Mouse (Mus musculus): ENCODE results near the gene Osbpl8. TPM values are rescaled to one million over a fixed set of nuclear protein-coding genes. Genes with fewer than 3 reads are reported as not detected.
"Not testable (repeated sequence)": the region's sequence is repeated elsewhere in the genome, so short reads cannot be mapped to it uniquely, and the experiment has no call there.

The Osbpl8 gene
- polyA plus RNA-seq, 1 experiment from 2014 or later: 20.5 TPM

DNA sequence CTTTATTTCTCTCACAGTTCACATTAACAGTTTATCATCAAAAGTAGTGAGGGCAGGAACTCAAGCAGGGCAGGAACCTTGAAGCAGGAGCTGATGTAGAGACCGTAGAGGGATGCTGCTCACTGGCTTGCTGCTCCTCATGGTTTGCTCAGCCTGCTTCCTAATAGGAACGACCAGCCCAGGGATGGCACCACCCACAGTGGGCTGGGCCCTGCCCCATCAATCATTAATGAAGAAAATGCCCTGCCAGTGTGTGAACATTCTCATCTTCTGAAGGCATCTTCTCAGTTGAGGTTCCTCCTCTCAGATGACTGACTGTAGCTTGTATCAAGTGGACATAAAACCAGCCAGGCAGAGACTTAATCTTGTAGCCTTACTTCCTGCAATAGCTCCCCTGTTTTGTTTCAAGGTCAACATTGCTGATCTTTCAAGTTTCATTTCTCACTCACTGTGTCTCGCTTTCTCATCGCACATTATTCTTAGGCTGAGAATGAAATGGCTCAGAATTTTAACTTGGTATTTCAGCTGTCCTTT lies 24.5 kb downstream of the Osbpl8 start:
- Histone ChIP-seq H3K27ac (ENCODE audit: low read depth, low read length) (no peak overlapping the region), H3K36me3 (ENCODE audit: control insufficient read depth, insufficient read depth, low read length) (no peaks in the 10 kb centered on the region), H3K4me1 (ENCODE audit: control insufficient read depth, insufficient read depth, low read length) (peaks cover 22% of the 10 kb centered on the region), H3K27me3 (ENCODE audit: control insufficient read depth, insufficient read depth, low read length) (no peaks in the 10 kb centered on the region), H3K4me2 (no peak overlapping the region), H3K9ac (ENCODE audit: low read depth, low read length) (no peak overlapping the region), H3K4me3 (ENCODE audit: low read depth, low read length) (no peak overlapping the region), H3K9me3 (replicated peaks; ENCODE audit: control insufficient read depth, low read length) (no peaks in the 10 kb centered on the region)
- no peak for ATAC-seq (replicated peaks; ENCODE audit: insufficient number of reproducible peaks, low FRiP score, low TSS enrichment)
- 78% methylated on average over 4 of the region's 4 CpGs for WGBS (ENCODE audit: insufficient replicate concordance)

DNA sequence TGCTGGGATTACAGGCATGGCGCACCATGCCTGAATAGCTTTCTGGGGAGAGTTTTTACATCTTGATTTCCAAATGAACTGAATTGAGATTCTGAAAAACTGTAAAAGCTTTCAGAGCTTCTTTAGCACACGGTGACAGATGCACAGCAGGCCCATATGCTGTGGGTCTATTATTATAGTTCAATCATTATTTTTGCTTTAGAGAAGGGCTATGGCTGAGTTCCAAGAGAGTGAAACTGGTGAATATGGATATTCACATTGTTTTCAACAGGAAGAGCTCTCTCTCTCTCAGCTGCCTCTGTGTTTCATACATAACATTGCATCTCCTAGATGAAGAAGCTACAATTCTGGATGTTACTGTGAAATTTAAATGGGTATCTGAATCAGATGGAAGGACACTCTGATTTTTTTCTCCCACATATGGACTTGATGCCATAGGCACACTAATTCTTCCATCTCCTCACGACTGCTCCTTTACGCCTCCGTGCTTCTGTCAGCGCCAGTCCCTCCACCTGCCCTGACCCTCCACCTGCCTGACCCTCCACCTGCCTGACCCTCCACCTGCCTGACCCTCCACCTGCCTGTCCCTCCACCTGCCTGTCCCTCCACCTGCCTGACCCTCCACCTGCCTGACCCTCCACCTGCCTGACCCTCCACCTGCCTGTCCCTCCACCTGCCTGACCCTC lies 25.7 kb downstream of the Osbpl8 start:
- 83% methylated on average over 6 of the region's 6 CpGs for WGBS (ENCODE audit: insufficient replicate concordance)
- Histone ChIP-seq H3K9me3 (replicated peaks; ENCODE audit: control insufficient read depth, low read length) (no peaks in the 10 kb centered on the region), H3K36me3 (ENCODE audit: control insufficient read depth, insufficient read depth, low read length) (no peaks in the 10 kb centered on the region), H3K9ac (ENCODE audit: low read depth, low read length) (no peak overlapping the region), H3K4me1 (ENCODE audit: control insufficient read depth, insufficient read depth, low read length) (peaks cover 13% of the 10 kb centered on the region), H3K27ac (ENCODE audit: low read depth, low read length) (no peak overlapping the region), H3K4me3 (ENCODE audit: low read depth, low read length) (no peak overlapping the region), H3K4me2 (no peak overlapping the region), H3K27me3 (ENCODE audit: control insufficient read depth, insufficient read depth, low read length) (no peaks in the 10 kb centered on the region)
- ATAC-seq (replicated peaks; ENCODE audit: insufficient number of reproducible peaks, low FRiP score, low TSS enrichment): no peak

DNA sequence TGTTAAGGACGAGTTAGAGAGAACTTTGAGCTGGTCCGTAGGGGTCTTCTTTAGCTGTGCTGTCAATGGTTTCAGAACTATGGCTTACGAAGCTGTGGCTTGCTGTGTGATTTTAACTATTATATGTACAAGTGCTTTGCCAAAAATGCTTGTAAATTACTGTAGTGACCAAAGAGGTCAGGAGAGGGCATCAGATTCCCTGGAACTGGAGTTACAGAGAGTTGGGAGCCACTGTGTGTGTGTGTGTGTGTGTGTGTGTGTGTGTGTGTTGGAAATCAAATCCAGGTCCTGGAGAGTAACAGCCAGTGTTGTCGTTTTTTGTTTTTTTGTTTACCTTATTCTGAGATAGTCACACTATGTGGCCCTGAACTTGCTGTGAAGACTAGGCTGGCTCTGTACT lies 29.0 kb downstream of the Osbpl8 start:
- Histone ChIP-seq H3K4me2 (no peak overlapping the region), H3K9me3 (replicated peaks; ENCODE audit: control insufficient read depth, low read length) (no peaks in the 10 kb centered on the region), H3K27me3 (ENCODE audit: control insufficient read depth, insufficient read depth, low read length) (no peaks in the 10 kb centered on the region), H3K4me1 (ENCODE audit: control insufficient read depth, insufficient read depth, low read length) (peaks cover 9% of the 10 kb centered on the region), H3K4me3 (ENCODE audit: low read depth, low read length) (no peak overlapping the region), H3K36me3 (ENCODE audit: control insufficient read depth, insufficient read depth, low read length) (no peaks in the 10 kb centered on the region), H3K9ac (ENCODE audit: low read depth, low read length) (no peak overlapping the region), H3K27ac (ENCODE audit: low read depth, low read length) (no peak overlapping the region)
- 67% methylated on average over 4 of the region's 4 CpGs for WGBS (ENCODE audit: insufficient replicate concordance)
- no peak for ATAC-seq (replicated peaks; ENCODE audit: insufficient number of reproducible peaks, low FRiP score, low TSS enrichment)

DNA sequence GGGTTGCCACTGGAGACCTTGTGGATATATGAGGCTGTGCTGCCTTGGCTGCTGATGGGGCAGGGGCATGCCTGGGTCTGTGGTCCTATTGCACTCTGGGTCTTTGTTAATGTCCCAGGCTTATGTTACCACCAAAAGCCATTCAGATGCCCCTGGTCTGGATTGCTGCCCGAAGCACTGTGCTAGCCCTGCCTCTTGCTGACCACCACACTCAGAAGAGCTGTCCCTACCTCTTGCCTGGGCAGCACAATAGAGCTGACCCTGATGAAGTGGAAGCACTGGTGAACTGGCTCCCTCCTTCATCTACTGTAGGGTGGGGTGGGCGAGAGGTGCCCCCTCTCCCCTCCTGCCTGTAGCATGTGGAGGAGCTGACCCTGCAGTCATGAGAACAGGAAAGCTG lies 31.6 kb downstream of the Osbpl8 start:
- peaks cover 10% of the 10 kb centered on the region; the same call in 1 of the 2 replicates for H3K4me1 ChIP-seq (ENCODE audit: control insufficient read depth, insufficient read depth, low read length)
- no peak for ATAC-seq (replicated peaks; ENCODE audit: insufficient number of reproducible peaks, low FRiP score, low TSS enrichment)

DNA sequence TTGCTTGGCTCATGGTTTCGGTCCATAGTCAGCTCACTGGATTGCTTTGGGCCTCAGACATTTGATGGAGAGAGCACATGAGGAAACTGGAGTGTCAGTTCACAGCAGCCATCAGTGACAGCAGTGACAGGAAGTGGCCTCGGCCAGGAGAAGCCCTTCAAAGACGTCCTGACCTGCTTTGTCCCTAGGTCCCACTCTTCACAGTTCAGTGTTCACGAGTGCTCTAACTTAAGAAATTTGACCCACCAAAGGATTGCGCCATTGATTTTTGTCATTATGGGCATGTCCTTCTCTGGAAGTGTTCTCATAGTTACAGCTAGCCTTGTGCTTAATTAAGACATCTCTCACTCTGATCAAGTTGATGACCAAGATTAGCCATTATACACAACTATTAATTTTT lies 34.2 kb downstream of the Osbpl8 start:
- H3K4me3 ChIP-seq (ENCODE audit: low read depth, low read length); H3K4me2 ChIP-seq; H3K4me1 ChIP-seq (ENCODE audit: control insufficient read depth, insufficient read depth, low read length); H3K36me3 ChIP-seq (ENCODE audit: control insufficient read depth, insufficient read depth, low read length); ATAC-seq (replicated peaks; ENCODE audit: insufficient number of reproducible peaks, low FRiP score, low TSS enrichment); H3K27me3 ChIP-seq (ENCODE audit: control insufficient read depth, insufficient read depth, low read length); H3K27ac ChIP-seq (ENCODE audit: low read depth, low read length); H3K9ac ChIP-seq (ENCODE audit: low read depth, low read length); H3K9me3 ChIP-seq (replicated peaks; ENCODE audit: control insufficient read depth, low read length): not testable (repeated sequence)
- WGBS (ENCODE audit: insufficient replicate concordance): 64% methylated on average over 4 of the region's 5 CpGs

More for the DNA sequence above, 31.6 kb downstream of the Osbpl8 start:
- Histone ChIP-seq H3K36me3 (ENCODE audit: control insufficient read depth, insufficient read depth, low read length) (no peaks in the 10 kb centered on the region), H3K4me3 (ENCODE audit: low read depth, low read length) (no peak overlapping the region), H3K27ac (ENCODE audit: low read depth, low read length) (no peak overlapping the region), H3K9ac (ENCODE audit: low read depth, low read length) (no peak overlapping the region), H3K4me2 (no peak overlapping the region), H3K9me3 (replicated peaks; ENCODE audit: control insufficient read depth, low read length) (no peaks in the 10 kb centered on the region), H3K27me3 (ENCODE audit: control insufficient read depth, insufficient read depth, low read length) (no peaks in the 10 kb centered on the region)
- WGBS (ENCODE audit: insufficient replicate concordance): 88% methylated on average over 2 of the region's 2 CpGs

DNA sequence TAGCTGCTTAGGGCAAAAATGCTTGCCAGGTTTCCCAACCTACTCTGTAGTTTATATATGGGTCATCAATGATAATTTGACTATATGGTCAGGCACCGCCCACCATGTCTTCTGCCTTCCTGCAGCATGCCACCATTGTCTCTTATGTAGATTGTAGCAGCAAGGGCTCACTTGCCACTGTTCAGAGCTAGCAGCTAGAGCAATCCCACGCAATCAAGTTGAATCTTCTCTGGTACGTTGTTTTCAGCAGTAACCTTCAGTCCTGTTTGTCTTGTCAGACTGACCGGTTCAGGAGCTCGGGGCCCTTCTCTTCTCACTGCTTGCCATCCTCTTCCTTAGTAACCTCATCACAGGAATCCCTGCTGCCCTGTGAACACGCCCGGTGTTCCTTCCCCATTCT lies 36.6 kb downstream of the Osbpl8 start:
- no peak overlapping the region for H3K4me3 ChIP-seq (ENCODE audit: low read depth, low read length)
- H3K27me3 ChIP-seq (ENCODE audit: control insufficient read depth, insufficient read depth, low read length): no peaks in the 10 kb centered on the region
- H3K4me2 ChIP-seq: no peak overlapping the region
- no peak for ATAC-seq (replicated peaks; ENCODE audit: insufficient number of reproducible peaks, low FRiP score, low TSS enrichment)
- no peaks in the 10 kb centered on the region for H3K9me3 ChIP-seq (replicated peaks; ENCODE audit: control insufficient read depth, low read length)
- no peak overlapping the region for H3K9ac ChIP-seq (ENCODE audit: low read depth, low read length)
- H3K36me3 ChIP-seq (ENCODE audit: control insufficient read depth, insufficient read depth, low read length): no peaks in the 10 kb centered on the region
- H3K27ac ChIP-seq (ENCODE audit: low read depth, low read length): no peak overlapping the region
- peaks cover 5% of the 10 kb centered on the region; the same call in 1 of the 2 replicates for H3K4me1 ChIP-seq (ENCODE audit: control insufficient read depth, insufficient read depth, low read length)
- 67% methylated on average over 7 of the region's 7 CpGs for WGBS (ENCODE audit: insufficient replicate concordance)

DNA sequence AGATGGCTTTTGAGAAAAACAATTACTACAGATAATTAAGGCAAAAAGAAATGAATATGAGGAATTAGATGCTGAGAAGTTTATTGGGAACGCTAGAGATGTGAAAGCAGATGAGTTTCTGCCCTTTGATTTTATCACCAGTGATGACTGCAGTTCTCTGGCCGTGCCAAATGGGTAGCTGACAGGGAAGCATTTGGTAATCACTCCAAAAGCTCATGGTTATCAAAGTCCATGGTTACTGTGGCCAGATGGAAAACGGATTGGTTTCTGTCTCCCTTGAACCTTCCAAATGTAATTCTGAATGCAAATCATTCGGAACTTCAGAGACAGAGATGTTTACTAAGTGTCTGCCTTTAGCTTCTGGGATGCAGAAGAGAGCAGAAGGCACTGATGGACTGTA lies 37.1 kb downstream of the Osbpl8 start:
- no peak overlapping the region for H3K27ac ChIP-seq (ENCODE audit: low read depth, low read length)
- H3K4me3 ChIP-seq (ENCODE audit: low read depth, low read length): no peak overlapping the region
- no peak for ATAC-seq (replicated peaks; ENCODE audit: insufficient number of reproducible peaks, low FRiP score, low TSS enrichment)
- H3K4me1 ChIP-seq (ENCODE audit: control insufficient read depth, insufficient read depth, low read length): peaks cover 5% of the 10 kb centered on the region; the same call in 1 of the 2 replicates
- WGBS (ENCODE audit: insufficient replicate concordance): 67% methylated on average over 4 of the region's 4 CpGs
- no peaks in the 10 kb centered on the region for H3K36me3 ChIP-seq (ENCODE audit: control insufficient read depth, insufficient read depth, low read length)
- no peak overlapping the region for H3K4me2 ChIP-seq
- no peaks in the 10 kb centered on the region for H3K27me3 ChIP-seq (ENCODE audit: control insufficient read depth, insufficient read depth, low read length)
- no peak overlapping the region for H3K9ac ChIP-seq (ENCODE audit: low read depth, low read length)
- no peaks in the 10 kb centered on the region for H3K9me3 ChIP-seq (replicated peaks; ENCODE audit: control insufficient read depth, low read length)

DNA sequence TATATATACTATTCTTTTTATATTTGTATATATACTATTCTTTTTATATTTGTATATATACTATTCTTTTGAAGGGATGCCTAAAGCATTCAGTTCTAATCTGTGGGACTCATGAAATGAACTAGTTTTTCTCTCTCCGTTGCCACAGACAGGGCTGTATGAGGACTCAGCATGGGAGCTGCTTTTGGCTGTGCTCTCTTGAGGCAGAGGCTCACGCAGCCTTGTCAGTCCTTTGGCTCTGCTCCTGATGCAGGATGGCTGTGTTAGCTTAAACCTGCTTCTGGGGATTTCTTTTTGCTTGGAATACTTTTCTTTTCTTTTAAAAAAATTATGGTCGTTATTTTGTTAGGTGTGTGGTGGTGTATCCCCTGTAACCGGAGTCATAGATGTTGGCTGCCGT lies 39.5 kb downstream of the Osbpl8 start:
- Histone ChIP-seq H3K27ac (ENCODE audit: low read depth, low read length) (no peak overlapping the region), H3K9me3 (replicated peaks; ENCODE audit: control insufficient read depth, low read length) (no peaks in the 10 kb centered on the region), H3K9ac (ENCODE audit: low read depth, low read length) (no peak overlapping the region), H3K4me3 (ENCODE audit: low read depth, low read length) (no peak overlapping the region), H3K4me2 (no peak overlapping the region), H3K36me3 (ENCODE audit: control insufficient read depth, insufficient read depth, low read length) (no peaks in the 10 kb centered on the region), H3K4me1 (ENCODE audit: control insufficient read depth, insufficient read depth, low read length) (peaks cover 4% of the 10 kb centered on the region; the same call in 1 of the 2 replicates), H3K27me3 (ENCODE audit: control insufficient read depth, insufficient read depth, low read length) (no peaks in the 10 kb centered on the region)
- ATAC-seq (replicated peaks; ENCODE audit: insufficient number of reproducible peaks, low FRiP score, low TSS enrichment): no peak
- WGBS (ENCODE audit: insufficient replicate concordance): 89% methylated on average over 5 of the region's 5 CpGs

DNA sequence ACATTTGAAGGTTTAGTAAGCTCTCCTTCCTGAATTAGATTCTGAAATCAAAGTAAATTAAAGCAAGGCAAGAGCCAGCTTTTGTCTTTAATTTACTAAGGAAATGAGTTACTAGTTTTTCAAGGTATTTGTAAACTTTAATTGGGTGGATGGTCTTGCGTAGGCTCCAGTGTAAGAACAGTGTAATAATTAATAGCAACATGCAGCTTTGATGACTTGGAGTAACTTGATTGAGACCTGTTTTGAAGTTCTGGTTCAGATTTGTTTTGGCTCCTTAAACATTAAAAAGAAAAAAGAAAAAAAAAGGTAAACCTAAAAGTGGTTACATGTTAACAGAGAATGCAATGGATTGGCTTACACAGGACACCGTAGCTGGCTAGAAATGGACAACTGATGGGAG lies 40.9 kb downstream of the Osbpl8 start:
- Histone ChIP-seq H3K4me2 (no peak overlapping the region), H3K27ac (ENCODE audit: low read depth, low read length) (no peak overlapping the region), H3K9ac (ENCODE audit: low read depth, low read length) (no peak overlapping the region), H3K9me3 (replicated peaks; ENCODE audit: control insufficient read depth, low read length) (no peaks in the 10 kb centered on the region), H3K36me3 (ENCODE audit: control insufficient read depth, insufficient read depth, low read length) (no peaks in the 10 kb centered on the region), H3K27me3 (ENCODE audit: control insufficient read depth, insufficient read depth, low read length) (no peaks in the 10 kb centered on the region), H3K4me1 (ENCODE audit: control insufficient read depth, insufficient read depth, low read length) (no peaks in the 10 kb centered on the region), H3K4me3 (ENCODE audit: low read depth, low read length) (no peak overlapping the region)
- WGBS (ENCODE audit: insufficient replicate concordance): 94% methylated on average over 2 of the region's 2 CpGs
- no peak for ATAC-seq (replicated peaks; ENCODE audit: insufficient number of reproducible peaks, low FRiP score, low TSS enrichment)

All from heart, embryonic 11.5 days (tissue).